Mouse (Mus musculus): Measurements from ENCODE around the gene Slc10a6. TPM values are rescaled to one million over a fixed set of nuclear protein-coding genes. Genes with fewer than 3 reads are reported as not detected.

Slc10a6 gene
- total and polyA plus RNA-seq, 3 experiments = not detected

- Histone ChIP-seq H3K27ac (ENCODE audit: insufficient read depth, low read depth) (no peak overlapping the region), H3K9me3 (replicated peaks; ENCODE audit: low read length) (no peaks in the 10 kb centered on the region), H3K36me3 (replicated peaks in 1 of 2; ENCODE audit: control insufficient read depth in 1 of 2, insufficient read depth in 1 of 2, low read length in 1 of 2) (no peaks in the 10 kb centered on the region), H3K4me2 (ENCODE audit: insufficient read depth, low read depth, poor library complexity, severe bottlenecking) (no peak overlapping the region), H3K27me3 (replicated peaks) (no peaks in the 10 kb centered on the region), H3K9ac (ENCODE audit: insufficient read depth, low read depth) (no peak overlapping the region), H3K4me1 (ENCODE audit: control insufficient read depth in 1 of 2, insufficient read depth in 2 of 2) (peaks cover 0 to 3% of the 10 kb centered on the region in 2 experiments; a peak in 1 of 4 replicates), H3K4me3 (replicated peaks in 1 of 3; ENCODE audit: low read depth in 2 of 3, low read length in 2 of 3, poor library complexity in 1 of 3) (no peak overlapping the region), H3K79me2 (replicated peaks; ENCODE audit: control insufficient read depth, extremely low read depth, insufficient read depth, poor library complexity, severe bottlenecking) (no peaks in the 10 kb centered on the region)
- dilution Hi-C loops (cut with MboI; ENCODE audit: extremely low pct_ligation_motif_present, extremely low pct_unique_long_range_greater_than_20kb, low sequenced_read_pairs) = no loop called here
- in situ Hi-C loops (cut with MboI; ENCODE audit: low pct_ligation_motif_present, low pct_unique_long_range_greater_than_20kb, low sequenced_read_pairs) = no loop called here
- no peak for DNase-seq (ENCODE audit: extremely low read depth)
- no peak for TF ChIP-seq ZC3H11A (IDR thresholded peaks at IDR 0.05; ENCODE audit: low read depth, low read length)
- no peak for TF ChIP-seq TCF12 (IDR thresholded peaks at IDR 0.05; ENCODE audit: low read depth, low read length)
- no peak for TF ChIP-seq MAFK (IDR thresholded peaks at IDR 0.05; ENCODE audit: insufficient replicate concordance, low read length)
Measured at GRCm38 (mm10) chr5:103612316-103612715, 16.9 kb downstream of the Slc10a6 start.

- Histone ChIP-seq H3K27ac (ENCODE audit: insufficient read depth, low read depth) (no peak overlapping the region), H3K36me3 (replicated peaks in 1 of 2; ENCODE audit: control insufficient read depth in 1 of 2, insufficient read depth in 1 of 2, low read length in 1 of 2) (no peaks in the 10 kb centered on the region), H3K4me3 (replicated peaks in 1 of 3; ENCODE audit: low read depth in 2 of 3, low read length in 2 of 3, poor library complexity in 1 of 3) (no peak overlapping the region), H3K79me2 (replicated peaks; ENCODE audit: control insufficient read depth, extremely low read depth, insufficient read depth, poor library complexity, severe bottlenecking) (no peaks in the 10 kb centered on the region), H3K4me2 (ENCODE audit: insufficient read depth, low read depth, poor library complexity, severe bottlenecking) (no peak overlapping the region), H3K9ac (ENCODE audit: insufficient read depth, low read depth) (no peak overlapping the region), H3K4me1 (ENCODE audit: control insufficient read depth in 1 of 2, insufficient read depth in 2 of 2) (peaks cover 0 to 3% of the 10 kb centered on the region in 2 experiments; a peak in 1 of 4 replicates), H3K27me3 (replicated peaks) (no peaks in the 10 kb centered on the region), H3K9me3 (replicated peaks; ENCODE audit: low read length) (no peaks in the 10 kb centered on the region)
- dilution Hi-C loops (cut with MboI; ENCODE audit: extremely low pct_ligation_motif_present, extremely low pct_unique_long_range_greater_than_20kb, low sequenced_read_pairs) (no loop called here), in situ Hi-C loops (cut with MboI; ENCODE audit: low pct_ligation_motif_present, low pct_unique_long_range_greater_than_20kb, low sequenced_read_pairs) (no loop called here)
- no peak for DNase-seq (ENCODE audit: extremely low read depth)
- no peak for TF ChIP-seq MAFK (IDR thresholded peaks at IDR 0.05; ENCODE audit: insufficient replicate concordance, low read length)
Measured at GRCm38 (mm10) chr5:103610856-103611472, 18.2 kb downstream of the Slc10a6 start.

- Histone ChIP-seq H3K9ac (ENCODE audit: insufficient read depth, low read depth) (no peak overlapping the region), H3K27ac (ENCODE audit: insufficient read depth, low read depth) (no peak overlapping the region), H3K27me3 (replicated peaks) (no peaks in the 10 kb centered on the region), H3K4me1 (ENCODE audit: control insufficient read depth in 1 of 2, insufficient read depth in 2 of 2) (peaks cover 0 to 3% of the 10 kb centered on the region in 2 experiments; a peak in 1 of 4 replicates), H3K36me3 (replicated peaks in 1 of 2; ENCODE audit: control insufficient read depth in 1 of 2, insufficient read depth in 1 of 2, low read length in 1 of 2) (no peaks in the 10 kb centered on the region), H3K4me3 (replicated peaks in 1 of 3; ENCODE audit: low read depth in 2 of 3, low read length in 2 of 3, poor library complexity in 1 of 3) (no peak overlapping the region), H3K79me2 (replicated peaks; ENCODE audit: control insufficient read depth, extremely low read depth, insufficient read depth, poor library complexity, severe bottlenecking) (no peaks in the 10 kb centered on the region), H3K4me2 (ENCODE audit: insufficient read depth, low read depth, poor library complexity, severe bottlenecking) (no peak overlapping the region), H3K9me3 (replicated peaks; ENCODE audit: low read length) (no peaks in the 10 kb centered on the region)
- DNase-seq (ENCODE audit: extremely low read depth) = no peak
- in situ Hi-C loops (cut with MboI; ENCODE audit: low pct_ligation_motif_present, low pct_unique_long_range_greater_than_20kb, low sequenced_read_pairs) = no loop called here
- TF ChIP-seq ELF1 (IDR thresholded peaks at IDR 0.05; ENCODE audit: low read depth, low read length) (no peak), JUND (conservative IDR thresholded peaks at IDR 0.05; ENCODE audit: low read depth, low read length) (no peak), UBTF (IDR thresholded peaks at IDR 0.05; ENCODE audit: low read depth, low read length) (no peak), CTCF (conservative IDR thresholded peaks at IDR 0.05 in 1 of 2, IDR thresholded peaks at IDR 0.05 in 1 of 2; ENCODE audit: low read depth in 2 of 2, low read length in 2 of 2) (no peak), E2F4 (IDR thresholded peaks at IDR 0.05; ENCODE audit: insufficient replicate concordance, low read depth, low read length) (no peak), TBP (conservative IDR thresholded peaks at IDR 0.05; ENCODE audit: low read depth, low read length) (no peak), ZKSCAN1 (IDR thresholded peaks at IDR 0.05; ENCODE audit: borderline replicate concordance, low read depth, low read length) (no peak), RAD21 (IDR thresholded peaks at IDR 0.05; ENCODE audit: low read depth, low read length) (no peak), PAX5 (IDR thresholded peaks at IDR 0.05; ENCODE audit: low read length) (no peak), USF2 (conservative IDR thresholded peaks at IDR 0.05; ENCODE audit: low read depth, low read length) (no peak), BHLHE40 (IDR thresholded peaks at IDR 0.05; ENCODE audit: low read depth, low read length) (no peak), ETS1 (conservative IDR thresholded peaks at IDR 0.05; ENCODE audit: low read depth, low read length) (no peak), KAT2A (IDR thresholded peaks at IDR 0.05; ENCODE audit: insufficient replicate concordance, low read length) (no peak), CHD2 (IDR thresholded peaks at IDR 0.05; ENCODE audit: low read length) (no peak), MEF2A (IDR thresholded peaks at IDR 0.05; ENCODE audit: borderline replicate concordance, low read depth, low read length) (no peak), MAZ (IDR thresholded peaks at IDR 0.05; ENCODE audit: low read depth, low read length) (no peak), EP300 (IDR thresholded peaks at IDR 0.05; ENCODE audit: low read length) (no peak), TCF12 (IDR thresholded peaks at IDR 0.05; ENCODE audit: low read depth, low read length) (no peak), MYC (IDR thresholded peaks at IDR 0.05; ENCODE audit: low read depth, low read length) (no peak), ZNF384 (IDR thresholded peaks at IDR 0.05; ENCODE audit: low read depth, low read length) (no peak)
- dilution Hi-C loops (cut with MboI; ENCODE audit: extremely low pct_ligation_motif_present, extremely low pct_unique_long_range_greater_than_20kb, low sequenced_read_pairs) = no loop called here
Measured at GRCm38 (mm10) chr5:103610148-103610547, 19.1 kb downstream of the Slc10a6 start.
